Mouse (Mus musculus) adipocyte (in vitro differentiated cells): ENCODE data around the gene Zbtb46.

Source experiments
- DNase-seq: peaks from one replicate; pipeline ENCODE4 v3.0.0-alpha.2; 2016; ENCODE audit warnings: low spot score

The Zbtb46 gene

GRCm38 (mm10) chr2:181401497-181401896, 57.7 kb downstream of the Zbtb46 start:
- no peak for DNase-seq

DNA sequence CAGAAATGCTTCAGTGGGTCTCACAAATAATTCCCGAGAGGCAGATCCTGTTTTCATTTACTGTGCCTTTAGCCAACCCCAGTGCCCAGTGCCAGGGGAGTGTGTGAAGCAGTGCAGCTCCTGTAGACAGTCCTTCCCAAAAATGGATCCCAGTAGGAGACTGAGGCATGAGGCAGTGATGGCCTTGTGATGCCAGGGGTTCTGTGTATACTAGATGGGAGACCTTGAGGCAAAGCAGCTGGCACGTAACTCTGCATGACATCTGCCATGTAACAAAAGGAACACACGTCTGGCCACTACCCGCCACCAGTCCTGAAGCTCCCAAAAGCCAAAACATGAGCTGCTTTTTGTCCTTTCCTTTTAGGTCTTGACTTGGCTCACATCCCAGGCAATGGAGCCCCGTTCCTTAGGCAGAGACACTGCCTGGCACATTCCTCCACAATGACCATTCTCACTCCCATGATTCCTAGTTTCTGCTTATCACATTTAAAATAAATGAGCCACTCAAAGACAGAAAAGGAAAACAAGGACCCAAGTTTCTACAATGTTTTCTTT, 61.9 kb downstream of the Zbtb46 start:
- DNase-seq, result peak; percentile 27

DNA sequence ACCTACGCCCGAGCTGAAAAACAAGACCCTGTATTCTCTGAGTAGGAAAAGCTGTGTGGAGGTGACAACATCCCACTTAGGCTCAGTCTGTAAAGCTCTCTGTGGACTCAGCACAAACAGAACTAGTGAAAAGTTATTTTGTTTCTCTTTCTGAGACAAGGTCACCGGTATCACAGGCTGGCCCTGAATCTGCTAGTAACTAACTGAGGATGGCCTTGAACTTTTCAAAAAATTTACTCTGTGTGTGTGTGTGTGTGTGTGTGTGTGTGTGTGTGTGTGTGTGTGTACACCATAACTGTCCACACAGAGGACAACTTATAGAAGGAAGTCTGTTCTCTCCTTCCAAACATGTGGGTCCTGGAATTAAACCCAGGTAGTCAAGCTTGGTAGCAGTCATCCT, 65.1 kb downstream of the Zbtb46 start:
- DNase-seq, result no peak

- peak; percentile 93 for DNase-seq
Measured at GRCm38 (mm10) chr2:181392600-181393213, 66.5 kb downstream of the Zbtb46 start.

DNA sequence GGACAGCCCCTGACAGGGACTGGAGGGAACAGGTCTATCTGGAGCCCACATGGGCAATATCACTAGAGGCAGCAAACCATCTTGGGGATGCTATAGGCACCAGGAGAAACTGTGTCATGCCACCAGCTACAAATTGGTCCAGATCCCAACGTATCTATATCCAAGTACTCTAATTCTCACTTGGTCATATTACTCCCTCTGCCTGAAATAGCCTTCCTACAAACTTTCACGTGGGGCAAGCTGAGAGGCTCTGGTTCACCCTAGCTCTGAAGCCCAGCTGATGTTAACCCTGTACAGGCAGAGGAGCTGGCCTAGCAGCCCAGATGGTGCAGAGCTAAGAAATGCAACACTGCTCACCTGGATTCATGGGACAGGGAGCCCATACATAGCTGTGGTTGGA, 67.7 kb downstream of the Zbtb46 start:
- no peak for DNase-seq

- DNase-seq, result no peak
Measured at GRCm38 (mm10) chr2:181391022-181391421, 68.2 kb downstream of the Zbtb46 start.

GRCm38 (mm10) chr2:181390136-181390870, 68.9 kb downstream of the Zbtb46 start:
- DNase-seq, result no peak

DNA sequence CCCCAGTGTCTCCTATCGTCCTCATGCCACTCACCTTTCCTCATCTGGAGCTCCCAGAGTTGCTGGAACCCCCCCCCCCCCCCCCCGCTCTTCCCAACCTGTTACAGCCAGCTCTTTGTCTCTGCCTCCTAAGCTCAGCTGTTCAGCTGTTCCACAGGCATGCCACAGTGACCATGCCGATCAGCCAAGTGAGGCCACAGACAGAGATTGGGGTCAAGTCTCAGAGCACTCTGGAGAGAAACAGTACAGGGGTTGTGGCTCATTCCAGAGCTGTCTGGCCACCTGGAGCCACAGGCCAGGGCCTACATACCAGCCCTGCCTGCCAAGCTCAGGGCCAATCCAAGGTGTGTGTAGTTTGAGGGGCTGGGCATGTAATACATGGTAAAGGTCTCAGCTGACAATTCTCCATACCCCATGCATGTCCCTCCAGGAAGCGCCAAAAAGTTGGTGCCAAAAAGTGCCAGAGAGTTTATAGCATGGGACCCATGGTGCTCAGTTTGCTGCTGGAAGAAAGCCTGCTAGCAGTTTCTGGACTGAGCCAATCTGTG, 72.5 kb downstream of the Zbtb46 start:
- DNase-seq, result peak; percentile 25

DNA sequence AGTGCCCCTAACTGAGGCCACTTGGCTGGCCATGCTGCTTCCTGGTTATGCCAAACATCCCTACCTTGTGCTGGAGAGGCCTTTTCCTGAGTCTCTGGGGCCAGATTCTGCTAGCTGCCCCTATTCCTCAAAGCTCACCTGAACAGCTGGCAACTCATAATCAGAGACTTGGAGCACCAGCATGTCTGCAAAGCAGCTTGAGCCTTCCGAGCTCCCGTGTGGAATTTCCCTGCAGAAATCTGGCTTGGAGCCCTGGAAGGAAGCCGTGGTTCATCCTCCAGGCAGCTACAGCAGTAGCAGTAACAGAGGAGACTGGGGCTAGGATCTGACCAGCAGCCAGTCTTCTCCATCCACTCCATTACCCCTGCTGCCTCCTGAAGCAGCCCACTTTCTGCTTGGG, 73.3 kb downstream of the Zbtb46 start:
- peak; percentile 74 for DNase-seq

- peak; percentile 76 for DNase-seq
Measured at GRCm38 (mm10) chr2:181384919-181385391, 74.3 kb downstream of the Zbtb46 start.

DNA sequence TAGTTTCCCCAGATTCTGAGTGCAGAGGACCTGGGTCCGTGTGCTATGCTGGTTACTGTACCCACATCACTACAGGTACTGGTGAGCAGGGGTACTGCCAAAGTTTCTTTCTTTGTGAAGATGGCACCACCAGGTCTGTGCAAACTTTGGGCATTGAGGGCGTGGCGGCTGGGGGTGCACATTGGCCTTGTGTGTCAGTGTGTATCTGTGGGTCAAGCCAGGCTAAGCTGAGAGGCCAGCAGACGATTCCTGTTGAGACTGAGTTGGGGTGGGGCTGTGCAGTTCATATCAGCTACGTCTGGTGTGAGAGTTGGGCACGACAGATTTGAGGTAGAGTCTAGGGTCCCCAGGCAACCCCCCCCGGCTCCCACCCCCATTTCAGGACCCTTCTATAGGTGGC, 74.8 kb downstream of the Zbtb46 start:
- DNase-seq, result no peak

- DNase-seq, result no peak
Measured at GRCm38 (mm10) chr2:181381631-181382306, 77.5 kb downstream of the Zbtb46 start.

GRCm38 (mm10) chr2:181381107-181381506, 78.1 kb downstream of the Zbtb46 start:
- no peak for DNase-seq

DNA sequence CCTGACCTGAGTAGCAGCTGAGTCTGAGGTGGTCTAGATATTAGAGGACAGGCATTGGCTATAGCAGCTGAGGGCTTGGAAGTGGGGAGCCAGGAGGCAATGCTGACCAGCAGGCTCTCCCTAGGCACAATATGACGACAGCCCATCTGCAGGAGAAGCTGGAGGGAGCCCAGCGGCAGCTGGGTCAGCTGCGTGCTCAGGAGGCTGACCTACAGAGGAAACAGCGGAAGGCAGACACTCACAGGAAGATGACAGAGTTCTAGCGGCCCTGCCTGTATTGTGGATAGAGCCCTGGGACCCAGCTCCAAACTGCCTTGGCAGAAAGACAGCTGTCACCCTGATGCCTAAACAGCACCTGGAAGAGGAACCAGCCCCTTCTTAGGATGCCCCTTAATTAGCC, 79.0 kb downstream of the Zbtb46 start:
- DNase-seq, result no peak

GRCm38 (mm10) chr2:181379778-181380177, 79.4 kb downstream of the Zbtb46 start, which contains the start of gene Lime1:
Lime1 (plus strand) TSS chr2:181380078.
- no peak for DNase-seq

GRCm38 (mm10) chr2:181378701-181379100, 80.5 kb downstream of the Zbtb46 start:
- no peak for DNase-seq

DNA sequence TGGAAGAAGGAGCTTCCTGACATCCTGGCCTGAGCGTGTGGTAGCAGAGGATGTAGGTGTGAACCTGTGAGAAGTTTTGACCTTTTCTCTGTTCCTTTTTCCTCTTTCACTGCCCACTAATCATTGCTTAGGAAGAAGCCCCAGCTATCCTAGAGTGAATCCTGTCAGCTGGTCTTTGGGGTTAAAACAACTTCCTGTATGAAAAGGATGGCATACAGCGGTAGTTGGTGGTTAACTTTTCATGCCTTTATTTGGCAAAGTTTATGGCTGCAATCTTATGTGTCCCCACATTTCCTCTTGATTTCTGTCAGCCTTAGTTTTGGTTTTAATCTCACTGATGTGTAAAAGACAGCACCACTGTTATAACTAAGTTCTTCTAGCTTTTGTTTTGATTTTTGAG, 82.0 kb downstream of the Zbtb46 start:
- DNase-seq, result no peak

DNA sequence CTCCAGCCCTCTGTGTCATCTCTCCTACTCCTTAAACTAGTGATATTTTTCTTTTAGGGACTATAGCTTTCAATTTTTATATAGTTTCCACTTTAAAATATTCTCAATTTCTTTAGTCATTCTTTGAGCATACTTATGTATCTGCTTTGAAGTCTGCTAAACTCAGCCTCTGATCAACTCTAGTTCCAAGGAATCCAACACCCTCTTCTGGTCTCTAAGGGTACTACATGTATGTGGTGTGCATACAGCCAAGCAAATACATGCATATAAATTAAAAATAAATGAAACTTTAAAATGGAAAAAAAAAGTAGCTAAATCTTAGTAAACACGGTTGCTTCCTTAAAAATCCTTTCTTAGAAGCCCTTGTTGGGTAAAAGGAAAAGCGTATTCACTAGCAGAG, 83.4 kb downstream of the Zbtb46 start:
- no peak for DNase-seq

- DNase-seq, result no peak
Measured at GRCm38 (mm10) chr2:181370001-181370400, 89.2 kb downstream of the Zbtb46 start.

GRCm38 (mm10) chr2:181365655-181366075, 93.6 kb downstream of the Zbtb46 start:
- DNase-seq, result no peak

- DNase-seq, result peak; percentile 86
Measured at GRCm38 (mm10) chr2:181364860-181365596, 94.2 kb downstream of the Zbtb46 start, which contains the start of the genes Zgpat and Arfrp1. Zgpat (plus strand) TSS chr2:181364928. Arfrp1 (minus strand) TSS chr2:181365404.

GRCm38 (mm10) chr2:181364487-181364859, 94.8 kb downstream of the Zbtb46 start:
- no peak for DNase-seq
